Mouse (Mus musculus) heart, postnatal 0 days (tissue): ENCODE results near the gene Ccr8. TPM values are rescaled to one million over a fixed set of nuclear protein-coding genes. Genes with fewer than 3 reads are reported as not detected.

Experiments
- ATAC-seq: fragments of 200-750 bp; cut with Nextera tagmentation; 2 replicates; pipeline ENCODE4 v1.8.0; 2017; ENCODE audit warnings: low read depth, moderate number of reproducible peaks, moderate library complexity; ENCODE audit not compliant: insufficient read depth
- DNase-seq: peaks from one replicate; pipeline ENCODE4 v3.0.0-alpha.2; 2016; ENCODE audit warnings: low spot score
- H3K27ac ChIP-seq: fragments of 300-500 bp; sonication (generic); 2 replicates; pipeline ENCODE4 v1.5.1; 2014; ENCODE audit warnings: low read depth, mild to moderate bottlenecking
- H3K27me3 ChIP-seq: fragments of 300-500 bp; sonication (generic); 2 replicates; pipeline ENCODE4 v1.6.1; 2014; ENCODE audit warnings: low read length, mixed read lengths; ENCODE audit not compliant: control insufficient read depth, insufficient read depth
- H3K36me3 ChIP-seq: fragments of 300-500 bp; sonication (generic); replicated peaks from 2 replicates; pipeline ENCODE4 v1.6.1; 2014; ENCODE audit warnings: low read length, mixed read lengths; ENCODE audit not compliant: control insufficient read depth, insufficient read depth
- H3K4me1 ChIP-seq: fragments of 300-500 bp; sonication (generic); 2 replicates; pipeline ENCODE4 v1.6.1; 2014; ENCODE audit warnings: antibody characterized with exemption; ENCODE audit not compliant: control insufficient read depth, insufficient read depth
- H3K4me2 ChIP-seq: fragments of 300-500 bp; sonication (generic); 2 replicates; pipeline ENCODE4 v1.6.1; 2014; ENCODE audit warnings: low read depth, mild to moderate bottlenecking, low read length, moderate library complexity
- H3K4me3 ChIP-seq: fragments of 300-500 bp; sonication (generic); 2 replicates; pipeline ENCODE4 v1.5.1; 2014; ENCODE audit warnings: low read depth, low read length
- H3K9ac ChIP-seq: fragments of 300-500 bp; sonication (generic); replicated peaks from 2 replicates; pipeline ENCODE4 v1.6.1; 2014; ENCODE audit warnings: low read depth, low read length, mixed read lengths
- H3K9me3 ChIP-seq: fragments of 300-500 bp; sonication (generic); replicated peaks from 2 replicates; pipeline ENCODE4 v1.6.1; 2016; ENCODE audit warnings: low read length; ENCODE audit not compliant: control insufficient read depth
- CTCF ChIP-seq: IDR thresholded peaks from 2 replicates; pipeline ENCODE4 v1.5.1; 2016; ENCODE audit warnings: antibody characterized with exemption, control low read depth, low read depth
- EP300 ChIP-seq: IDR thresholded peaks from 2 replicates; pipeline ENCODE4 v1.6.1; 2016; ENCODE audit warnings: antibody characterized with exemption, low read depth
- WGBS: fragments of 180-500 bp; shearing (Covaris S2); extraction: QIAGEN DNeasy Blood & Tissue Kit; methylation state at CpG from one replicate; pipeline ENCODE4 v1.1.7; 2014; 5-methylcytosine and 5-hydroxymethylcytosine counted together
- polyA plus RNA-seq: library from polyadenylated mRNA; unstranded; fragments of >200 nt; fragmentation: Nextera tagmentation; extraction: Ambion mirVana; gene quantifications from 2 replicates; pipeline ENCODE4 v1.2.1, GENCODE M21; 2015
- total RNA-seq: library from RNA; depleted of rRNA; stranded (reverse); fragments of >200 nt; gene quantifications from 2 replicates; pipeline ENCODE4 v1.2.3, GENCODE M21; 2014; ENCODE audit warnings: low replicate concordance

Ccr8 gene
- total and polyA plus RNA-seq, 2 experiments from 2014 or later = not detected

- H3K36me3 ChIP-seq = no peaks in the 10 kb centered on the region
- DNase-seq = no peak
- H3K27ac ChIP-seq = no peak overlapping the region
- WGBS = 62% methylated on average over 6 of the region's 6 CpGs
- no peaks in the 10 kb centered on the region for H3K9me3 ChIP-seq
- H3K27me3 ChIP-seq = no peaks in the 10 kb centered on the region
- H3K4me1 ChIP-seq = no peaks in the 10 kb centered on the region
- no peak for ATAC-seq
- no peak overlapping the region for H3K4me3 ChIP-seq
- no peak overlapping the region for H3K4me2 ChIP-seq
- no peak overlapping the region for H3K9ac ChIP-seq
- TF ChIP-seq CTCF (no peak), EP300 (no peak)
These were observed 10.7 kb upstream of the Ccr8 start for GRCm38 (mm10) chr9:120081247-120081646.

GRCm38 (mm10) chr9:120081967-120082366 lies 9.9 kb upstream of the Ccr8 start:
- H3K9ac ChIP-seq = no peak overlapping the region
- H3K27ac ChIP-seq = no peak overlapping the region
- ATAC-seq (no peak), DNase-seq (no peak)
- 65% methylated on average over 5 of the region's 5 CpGs for WGBS
- no peaks in the 10 kb centered on the region for H3K4me1 ChIP-seq
- H3K4me3 ChIP-seq = no peak overlapping the region
- no peaks in the 10 kb centered on the region for H3K9me3 ChIP-seq
- no peaks in the 10 kb centered on the region for H3K36me3 ChIP-seq
- TF ChIP-seq EP300 (no peak), CTCF (no peak)
- no peak overlapping the region for H3K4me2 ChIP-seq
- no peaks in the 10 kb centered on the region for H3K27me3 ChIP-seq

GRCm38 (mm10) chr9:120082691-120083090 lies 9.2 kb upstream of the Ccr8 start:
- WGBS = 70% methylated on average over 4 of the region's 4 CpGs
- Histone ChIP-seq H3K27me3 (no peaks in the 10 kb centered on the region), H3K4me2 (no peak overlapping the region), H3K27ac (no peak overlapping the region), H3K4me1 (no peaks in the 10 kb centered on the region), H3K9ac (no peak overlapping the region), H3K9me3 (no peaks in the 10 kb centered on the region), H3K36me3 (no peaks in the 10 kb centered on the region), H3K4me3 (no peak overlapping the region)
- DNase-seq (no peak), ATAC-seq (no peak)
- no peak for TF ChIP-seq EP300
- TF ChIP-seq CTCF = no peak

- H3K36me3 ChIP-seq = no peaks in the 10 kb centered on the region
- no peak for TF ChIP-seq EP300
- TF ChIP-seq CTCF = no peak
- no peaks in the 10 kb centered on the region for H3K27me3 ChIP-seq
- no peak overlapping the region for H3K9ac ChIP-seq
- DNase-seq (no peak), ATAC-seq (no peak)
- H3K4me1 ChIP-seq = no peaks in the 10 kb centered on the region
- H3K27ac ChIP-seq = no peak overlapping the region
- WGBS = 75% methylated on average over 18 of the region's 18 CpGs
- no peaks in the 10 kb centered on the region for H3K9me3 ChIP-seq
- no peak overlapping the region for H3K4me2 ChIP-seq
- no peak overlapping the region for H3K4me3 ChIP-seq
These were observed 8.6 kb upstream of the Ccr8 start for GRCm38 (mm10) chr9:120083158-120083894.

GRCm38 (mm10) chr9:120084406-120084805 lies 7.5 kb upstream of the Ccr8 start:
- WGBS = 70% methylated on average over 9 of the region's 9 CpGs
- Histone ChIP-seq H3K4me3 (no peak overlapping the region), H3K4me1 (no peaks in the 10 kb centered on the region), H3K36me3 (no peaks in the 10 kb centered on the region), H3K27ac (no peak overlapping the region), H3K27me3 (no peaks in the 10 kb centered on the region), H3K4me2 (no peak overlapping the region), H3K9ac (no peak overlapping the region), H3K9me3 (no peaks in the 10 kb centered on the region)
- no peak for TF ChIP-seq EP300
- TF ChIP-seq CTCF = no peak
- DNase-seq (no peak), ATAC-seq (no peak)

GRCm38 (mm10) chr9:120089125-120089524 lies 2.8 kb upstream of the Ccr8 start:
- no peak overlapping the region for H3K9ac ChIP-seq
- no peak overlapping the region for H3K4me3 ChIP-seq
- no peak overlapping the region for H3K27ac ChIP-seq
- no peak for DNase-seq
- H3K27me3 ChIP-seq = no peaks in the 10 kb centered on the region
- ATAC-seq = no peak
- 76% methylated on average over 7 of the region's 7 CpGs for WGBS
- no peak for TF ChIP-seq CTCF
- TF ChIP-seq EP300 = no peak
- no peak overlapping the region for H3K4me2 ChIP-seq
- H3K4me1 ChIP-seq = no peaks in the 10 kb centered on the region
- no peaks in the 10 kb centered on the region for H3K36me3 ChIP-seq
- H3K9me3 ChIP-seq = no peaks in the 10 kb centered on the region
